Mouse (Mus musculus) spleen, postnatal 14 days (tissue): ENCODE data around the gene Ifnar2.

Source experiments
- DNase-seq, 2 experiments: peaks; one replicate each; pipeline ENCODE4 v3.0.0; 2021 to 2022; ENCODE audit warnings: low spot score in 2 of 2

The Ifnar2 gene

GRCm38 (mm10) chr16:91372577-91373472, at the start of gene Ifnar2:
Gene Ifnar2, plus strand, starts transcription at chr16:91372783.
- peak; percentile 77 to 83 for DNase-seq

GRCm38 (mm10) chr16:91327605-91328004, 45.0 kb upstream of the Ifnar2 start:
- DNase-seq, result no peak

- no peak for DNase-seq
Measured at GRCm38 (mm10) chr16:91328922-91329321, 43.7 kb upstream of the Ifnar2 start.

GRCm38 (mm10) chr16:91330496-91330895, 42.1 kb upstream of the Ifnar2 start:
- no peak for DNase-seq

- DNase-seq, result no peak
Measured at GRCm38 (mm10) chr16:91331153-91331552, 41.4 kb upstream of the Ifnar2 start.

- no peak for DNase-seq
Measured at GRCm38 (mm10) chr16:91332880-91333279, 39.7 kb upstream of the Ifnar2 start.

GRCm38 (mm10) chr16:91334190-91334893, 38.2 kb upstream of the Ifnar2 start:
- DNase-seq, result no peak

- DNase-seq, result no peak
Measured at GRCm38 (mm10) chr16:91336753-91337152, 35.8 kb upstream of the Ifnar2 start.

GRCm38 (mm10) chr16:91337480-91337879, 35.1 kb upstream of the Ifnar2 start:
- no peak for DNase-seq

GRCm38 (mm10) chr16:91346491-91346890, 26.1 kb upstream of the Ifnar2 start:
- no peak for DNase-seq

- no peak for DNase-seq
Measured at GRCm38 (mm10) chr16:91347491-91348263, 24.9 kb upstream of the Ifnar2 start.

- no peak for DNase-seq
Measured at GRCm38 (mm10) chr16:91348264-91348565, 24.4 kb upstream of the Ifnar2 start.

- DNase-seq, result no peak
Measured at GRCm38 (mm10) chr16:91348588-91349330, 23.8 kb upstream of the Ifnar2 start.

- DNase-seq, result peak; percentile 71 to 83
Measured at GRCm38 (mm10) chr16:91352084-91352562, 20.5 kb upstream of the Ifnar2 start.

GRCm38 (mm10) chr16:91352749-91353148, 19.8 kb upstream of the Ifnar2 start:
- peak; percentile 47 to 57 for DNase-seq

GRCm38 (mm10) chr16:91353177-91353576, 19.4 kb upstream of the Ifnar2 start:
- DNase-seq, result no peak

GRCm38 (mm10) chr16:91353638-91354037, 18.9 kb upstream of the Ifnar2 start:
- DNase-seq, result no peak

GRCm38 (mm10) chr16:91354599-91354998, 18.0 kb upstream of the Ifnar2 start:
- DNase-seq, result no peak

- peak in 1 of 2 experiments; percentile 45 for DNase-seq
Measured at GRCm38 (mm10) chr16:91355160-91355559, 17.4 kb upstream of the Ifnar2 start.

- DNase-seq, result no peak
Measured at GRCm38 (mm10) chr16:91356760-91357525, 15.6 kb upstream of the Ifnar2 start.

GRCm38 (mm10) chr16:91357526-91357900, 15.1 kb upstream of the Ifnar2 start:
- DNase-seq, result no peak
